In genomic region chr10:93069041-93069679, GRCm38 (mm10) we compare ENCODE assay signal across 9 mouse cellular contexts. TPM values are rescaled to one million over a fixed set of nuclear protein-coding genes. Genes with fewer than 3 reads are reported as not detected.
DNase-seq lines count a peak whose midpoint lies in the region; ATAC-seq lines count a peak whose summit lies in the region.
"Had no signal": no experiment of that assay in that cellular context is flagged by ENCODE, and none has a peak within 500 bp of the region (broad histone marks: within the 10 kb centered on the region; RNA-seq: fewer than 3 reads in every experiment).

No protein-coding gene starts in this region.

- H3K27ac ChIP-seq in hindbrain, embryonic 15.5 days (replicated peaks) = 0 out of 2 replicates have a peak overlapping the region, but pooled peaks have one; percentile 2
- H3K27ac ChIP-seq in hindbrain, embryonic 11.5 days (ENCODE audit: low read depth, low read length) = no peak overlapping the region
- H3K27ac ChIP-seq in brown adipose tissue, adult 24 weeks (replicated peaks; ENCODE audit: low read depth, low read length) = peak overlapping the region; percentile 99
- H3K27ac ChIP-seq in liver, embryonic 12.5 days = peak overlapping the region; percentile 83
- no peak overlapping the region for H3K27ac ChIP-seq in stomach, embryonic 14.5 days (ENCODE audit: low read length)

- 86% methylated on average over 6 of the region's 6 CpGs for WGBS in hindbrain, embryonic 15.5 days
- 83% methylated on average over 6 of the region's 6 CpGs for WGBS in hindbrain, embryonic 11.5 days
- WGBS in liver, embryonic 12.5 days (ENCODE audit: insufficient replicate concordance) = 29% methylated on average over 6 of the region's 6 CpGs
- 75% methylated on average over 6 of the region's 6 CpGs for WGBS in stomach, embryonic 14.5 days

- H3K4me1 ChIP-seq in hindbrain, embryonic 15.5 days (replicated peaks) = no peaks in the 10 kb centered on the region
- H3K4me1 ChIP-seq in hindbrain, embryonic 11.5 days (replicated peaks; ENCODE audit: control insufficient read depth, insufficient read depth, low read length) = no peaks in the 10 kb centered on the region
- H3K4me1 ChIP-seq in brown adipose tissue, adult 24 weeks (ENCODE audit: control insufficient read depth, insufficient read depth, insufficient read length, low read length) = peaks cover 24% of the 10 kb centered on the region
- peaks cover 35% of the 10 kb centered on the region for H3K4me1 ChIP-seq in liver, embryonic 12.5 days
- no peaks in the 10 kb centered on the region for H3K4me1 ChIP-seq in stomach, embryonic 14.5 days (ENCODE audit: control insufficient read depth, insufficient read depth, low read length)

- H3K9ac ChIP-seq in hindbrain, embryonic 15.5 days = no peak overlapping the region
- H3K9ac ChIP-seq in hindbrain, embryonic 11.5 days (ENCODE audit: low read depth, low read length) = no peak overlapping the region
- 0 out of 2 replicates have a peak overlapping the region, but pooled peaks have one; percentile 18 for H3K9ac ChIP-seq in liver, embryonic 12.5 days
- H3K9ac ChIP-seq in stomach, embryonic 14.5 days (replicated peaks; ENCODE audit: low read depth, low read length) = no peak overlapping the region

- H3K4me3 ChIP-seq in hindbrain, embryonic 15.5 days = no peak overlapping the region
- no peak overlapping the region for H3K4me3 ChIP-seq in hindbrain, embryonic 11.5 days (ENCODE audit: low read depth, low read length)
- H3K4me3 ChIP-seq in brown adipose tissue, adult 24 weeks (ENCODE audit: insufficient read depth, low read depth, low read length) = no peak overlapping the region
- no peak overlapping the region for H3K4me3 ChIP-seq in liver, embryonic 12.5 days
- H3K4me3 ChIP-seq in stomach, embryonic 14.5 days (ENCODE audit: low read depth, low read length) = no peak overlapping the region
- H3K4me3 ChIP-seq: myocyte had no signal

- no peak for DNase-seq in hindbrain, embryonic 11.5 days (ENCODE audit: low spot score)
- peak; percentile 54 for DNase-seq in heart, postnatal 25 days (ENCODE audit: low spot score)
- no peak for DNase-seq in left cerebral cortex, postnatal 14 days (ENCODE audit: low spot score in 2 of 2)
- DNase-seq in cerebellum, postnatal 14 days = no peak

- intact Hi-C loops in heart, postnatal 25 days (cut with DNase I) = loop anchor here (10.0 kb wide), 1 partner anchor 216 kb away; no protein-coding TSS in a partner anchor
- intact Hi-C loops in left cerebral cortex, postnatal 14 days (cut with DNase I) = no loop called here

- no peaks in the 10 kb centered on the region for H3K9me3 ChIP-seq in hindbrain, embryonic 15.5 days
- H3K9me3 ChIP-seq in hindbrain, embryonic 11.5 days (ENCODE audit: control insufficient read depth, low read length) = no peaks in the 10 kb centered on the region
- no peaks in the 10 kb centered on the region for H3K9me3 ChIP-seq in liver, embryonic 12.5 days (replicated peaks)
- H3K9me3 ChIP-seq in stomach, embryonic 14.5 days (ENCODE audit: control insufficient read depth, low read depth, low read length) = no peaks in the 10 kb centered on the region

- no peak overlapping the region for H3K4me2 ChIP-seq in hindbrain, embryonic 15.5 days
- no peak overlapping the region for H3K4me2 ChIP-seq in hindbrain, embryonic 11.5 days (replicated peaks; ENCODE audit: low read depth, low read length)
- peak overlapping the region; percentile 41 for H3K4me2 ChIP-seq in liver, embryonic 12.5 days
- no peak overlapping the region for H3K4me2 ChIP-seq in stomach, embryonic 14.5 days (replicated peaks; ENCODE audit: low read depth, low read length)

- no peaks in the 10 kb centered on the region for H3K36me3 ChIP-seq in hindbrain, embryonic 15.5 days
- no peaks in the 10 kb centered on the region for H3K36me3 ChIP-seq in hindbrain, embryonic 11.5 days (ENCODE audit: control insufficient read depth, insufficient read depth, low read length)
- H3K36me3 ChIP-seq in liver, embryonic 12.5 days = no peaks in the 10 kb centered on the region
- no peaks in the 10 kb centered on the region for H3K36me3 ChIP-seq in stomach, embryonic 14.5 days (ENCODE audit: control insufficient read depth, insufficient read depth, low read length)

- no peaks in the 10 kb centered on the region for H3K27me3 ChIP-seq in hindbrain, embryonic 15.5 days
- H3K27me3 ChIP-seq in hindbrain, embryonic 11.5 days (ENCODE audit: control insufficient read depth, insufficient read depth, low read length) = no peaks in the 10 kb centered on the region
- H3K27me3 ChIP-seq in liver, embryonic 12.5 days (replicated peaks) = no peaks in the 10 kb centered on the region
- H3K27me3 ChIP-seq in stomach, embryonic 14.5 days (ENCODE audit: control insufficient read depth, insufficient read depth, low read length) = no peaks in the 10 kb centered on the region

- no peak for ATAC-seq in hindbrain, embryonic 15.5 days (ENCODE audit: low FRiP score, low read depth)
- ATAC-seq in hindbrain, embryonic 11.5 days (ENCODE audit: low FRiP score) = no peak
- peak; percentile 93 for ATAC-seq in liver, embryonic 12.5 days
- 0 out of 2 replicates have a peak, but pooled peaks have one; percentile 67 for ATAC-seq in stomach, embryonic 14.5 days (ENCODE audit: insufficient number of reproducible peaks, insufficient read depth, low FRiP score, low read depth)

RNA-seq across cellular contexts. Expression of gene Cfap54, which starts 12.3 kb away (rescaled TPM):
- polyA plus RNA-seq in hindbrain, embryonic 15.5 days (2015; fragmentation: Nextera tagmentation; extraction: Ambion mirVana) = 2.8 and 3.3 TPM in 2 replicates
- polyA plus RNA-seq in hindbrain, embryonic 11.5 days (2014; fragmentation: Nextera tagmentation; extraction: Ambion mirVana) = 0.82 and 2.4 TPM in 2 replicates
- 1.3 and 2.8 TPM in 2 replicates for polyA plus RNA-seq in brown adipose tissue, adult 24 weeks (2012; ENCODE audit: insufficient read depth, insufficient read length, missing spikeins)
- total RNA-seq in heart, postnatal 25 days (2021) = under 1 TPM; 0.28 to 0.47 TPM
- 0.12 TPM in 1 of 2 replicates, not detected in the other for polyA plus RNA-seq in liver, embryonic 12.5 days (2016; fragmentation: Nextera tagmentation; extraction: Ambion mirVana)
- 0.10 and 0.35 TPM in 2 replicates for polyA plus RNA-seq in stomach, embryonic 14.5 days (2014; fragmentation: Nextera tagmentation; extraction: Ambion mirVana)
- total RNA-seq in left cerebral cortex, postnatal 14 days (2021) = 10 to 100 TPM; 14.9 to 21.5 TPM

Comparison
In these comparisons a context has a peak if more than half of its experiments do, and no peak if none do; other contexts are left out.
1. H3K27ac ChIP-seq: peak in hindbrain, embryonic 15.5 days (single experiment), brown adipose tissue, adult 24 weeks (single experiment) and liver, embryonic 12.5 days (single experiment); none in hindbrain, embryonic 11.5 days (single experiment) and stomach, embryonic 14.5 days (single experiment).
2. ATAC-seq: peak in liver, embryonic 12.5 days (single experiment) and stomach, embryonic 14.5 days (single experiment); none in hindbrain, embryonic 15.5 days (single experiment) and hindbrain, embryonic 11.5 days (single experiment).